Mouse (Mus musculus) ES-Bruce4 (cell line): ENCODE data around the gene Gm13305. TPM values are rescaled to one million over a fixed set of nuclear protein-coding genes. Genes with fewer than 3 reads are reported as not detected.
"Not testable (repeated sequence)": the region's sequence is repeated elsewhere in the genome, so short reads cannot be mapped to it uniquely, and the experiment has no call there.

Source experiments
- H3K27ac ChIP-seq: 2 replicates; pipeline ENCODE4 v1.5.1; 2012; ENCODE audit warnings: low read length, inconsistent platforms; ENCODE audit not compliant: insufficient read depth
- H3K27me3 ChIP-seq: 2 replicates; pipeline ENCODE4 v1.6.1; 2012; ENCODE audit warnings: mild to moderate bottlenecking, low read length, inconsistent platforms; ENCODE audit not compliant: control insufficient read depth, poor library complexity, insufficient read depth, severe bottlenecking
- H3K36me3 ChIP-seq: 2 replicates; pipeline ENCODE4 v1.6.1; 2012; ENCODE audit warnings: inconsistent platforms, mild to moderate bottlenecking, low read length, moderate library complexity; ENCODE audit not compliant: control insufficient read depth, poor library complexity, insufficient read depth, severe bottlenecking
- H3K4me1 ChIP-seq: one replicate; pipeline ENCODE4 v1.8.1; 2011; ENCODE audit warnings: low read length; ENCODE audit not compliant: control insufficient read depth, insufficient read depth
- H3K4me3 ChIP-seq: 2 replicates; pipeline ENCODE4 v1.5.1; 2011; ENCODE audit warnings: low read depth, mild to moderate bottlenecking, low read length
- H3K9ac ChIP-seq: 2 replicates; pipeline ENCODE4 v1.6.1; 2012; ENCODE audit warnings: low read depth, mild to moderate bottlenecking, inconsistent platforms; ENCODE audit not compliant: poor library complexity, severe bottlenecking
- H3K9me3 ChIP-seq: replicated peaks from 2 replicates; pipeline ENCODE4 v1.6.1; 2012; ENCODE audit warnings: mild to moderate bottlenecking, low read length, inconsistent platforms; ENCODE audit not compliant: control insufficient read depth, poor library complexity, insufficient read depth, severe bottlenecking
- polyA plus RNA-seq: library from polyadenylated mRNA; stranded (reverse); fragments of >200 nt; gene quantifications from 2 replicates; pipeline ENCODE4 v1.2.4, GENCODE M21; 2011; ENCODE audit warnings: low read depth; ENCODE audit not compliant: missing spikeins, insufficient read depth, insufficient read length

The Gm13305 gene
- 1.7 TPM in 1 of 2 replicates, not detected in the other for polyA plus RNA-seq

- not testable (repeated sequence) for H3K4me1 ChIP-seq, H3K4me3 ChIP-seq, H3K27ac ChIP-seq, H3K36me3 ChIP-seq, H3K27me3 ChIP-seq, H3K9me3 ChIP-seq, H3K9ac ChIP-seq
Observed at GRCm38 (mm10) chr4:42168503-42168902, at the start of gene Gm13305. Gene Gm13305, minus strand, starts transcription at chr4:42168603.

- not testable (repeated sequence) for H3K27ac ChIP-seq, H3K9me3 ChIP-seq, H3K27me3 ChIP-seq, H3K4me1 ChIP-seq, H3K4me3 ChIP-seq, H3K36me3 ChIP-seq, H3K9ac ChIP-seq
Observed at GRCm38 (mm10) chr4:42184980-42185372, 16.6 kb upstream of the Gm13305 start.

- not testable (repeated sequence) for H3K27ac ChIP-seq, H3K36me3 ChIP-seq, H3K9ac ChIP-seq, H3K9me3 ChIP-seq, H3K4me3 ChIP-seq, H3K4me1 ChIP-seq, H3K27me3 ChIP-seq
Observed at GRCm38 (mm10) chr4:42184324-42184979, 16.0 kb upstream of the Gm13305 start.

GRCm38 (mm10) chr4:42183234-42184197, 15.1 kb upstream of the Gm13305 start:
- H3K27me3 ChIP-seq, H3K9ac ChIP-seq, H3K4me1 ChIP-seq, H3K4me3 ChIP-seq, H3K27ac ChIP-seq, H3K9me3 ChIP-seq, H3K36me3 ChIP-seq: not testable (repeated sequence)

- H3K9ac ChIP-seq, H3K4me1 ChIP-seq, H3K27ac ChIP-seq, H3K36me3 ChIP-seq, H3K4me3 ChIP-seq, H3K9me3 ChIP-seq, H3K27me3 ChIP-seq: not testable (repeated sequence)
Observed at GRCm38 (mm10) chr4:42178243-42178642, 9.8 kb upstream of the Gm13305 start.

GRCm38 (mm10) chr4:42153136-42153535, 15.3 kb downstream of the Gm13305 start, which contains the start of gene Gm13306:
Gene Gm13306, plus strand, starts transcription at chr4:42153436.
- H3K27ac ChIP-seq, H3K4me3 ChIP-seq, H3K4me1 ChIP-seq, H3K9ac ChIP-seq, H3K36me3 ChIP-seq, H3K27me3 ChIP-seq, H3K9me3 ChIP-seq: not testable (repeated sequence)

- H3K9me3 ChIP-seq, H3K36me3 ChIP-seq, H3K27me3 ChIP-seq, H3K27ac ChIP-seq, H3K4me3 ChIP-seq, H3K9ac ChIP-seq, H3K4me1 ChIP-seq: not testable (repeated sequence)
Observed at GRCm38 (mm10) chr4:42114517-42114916, 53.9 kb downstream of the Gm13305 start, which contains the start of gene Gm13304. Gene Gm13304, plus strand, starts transcription at chr4:42114817.

Other genes starting within 250 kb of the Gm13305 start
- 0.94 and 2.3 TPM in 2 replicates for gene Gm20878, start 227.0 kb downstream of the Gm13305 start, polyA plus RNA-seq
- gene Fam205a4, start 202.5 kb downstream of the Gm13305 start, polyA plus RNA-seq = not detected in 2 replicates
- not detected in 2 replicates for gene Gm21093, start 133.9 kb downstream of the Gm13305 start, polyA plus RNA-seq
- gene Gm3893, start 77.4 kb downstream of the Gm13305 start, polyA plus RNA-seq = not detected in 2 replicates
- not detected in 2 replicates for gene Gm13304, start 53.8 kb downstream of the Gm13305 start, polyA plus RNA-seq
- not detected in 2 replicates for gene Gm13306, start 15.2 kb downstream of the Gm13305 start, polyA plus RNA-seq
- gene Gm10600, start 72.0 kb upstream of the Gm13305 start, polyA plus RNA-seq = not detected in 2 replicates
- not detected in 2 replicates for gene Ccl21b, start 87.2 kb upstream of the Gm13305 start, polyA plus RNA-seq
- gene Gm21953, start 125.7 kb upstream of the Gm13305 start, polyA plus RNA-seq = not detected in 2 replicates
- not detected in 2 replicates for gene Fam205a3, start 149.7 kb upstream of the Gm13305 start, polyA plus RNA-seq